Mouse (Mus musculus) layer of hippocampus, adult 2 months (tissue): Measurements from ENCODE around the gene Sub1. TPM values are rescaled to one million over a fixed set of nuclear protein-coding genes. Genes with fewer than 3 reads are reported as not detected.

Source experiments
- DNase-seq, 2 experiments: peaks; one replicate each; pipeline ENCODE4 v3.0.0; 2022; ENCODE audit warnings: low spot score in 2 of 2
- H3K27ac ChIP-seq: fragments of 200-600 bp; 2 replicates; pipeline ENCODE4 v1.8.1; 2022
- H3K4me3 ChIP-seq: fragments of 200-600 bp; 2 replicates; pipeline ENCODE4 v1.8.1; 2022; ENCODE audit warnings: mild to moderate bottlenecking
- CTCF ChIP-seq: fragments of 200-600 bp; conservative IDR thresholded peaks from 2 replicates; pipeline ENCODE4 v1.8.1; 2022; ENCODE audit warnings: antibody characterized with exemption, mild to moderate bottlenecking, moderate library complexity
- total RNA-seq, 2 experiments: library from RNA; stranded (reverse); gene quantifications; 2 replicates each; pipeline ENCODE4 v1.2.3; 2021

Sub1 gene
- total RNA-seq, 2 experiments from 2014 or later, result 303 to 321 TPM

DNA sequence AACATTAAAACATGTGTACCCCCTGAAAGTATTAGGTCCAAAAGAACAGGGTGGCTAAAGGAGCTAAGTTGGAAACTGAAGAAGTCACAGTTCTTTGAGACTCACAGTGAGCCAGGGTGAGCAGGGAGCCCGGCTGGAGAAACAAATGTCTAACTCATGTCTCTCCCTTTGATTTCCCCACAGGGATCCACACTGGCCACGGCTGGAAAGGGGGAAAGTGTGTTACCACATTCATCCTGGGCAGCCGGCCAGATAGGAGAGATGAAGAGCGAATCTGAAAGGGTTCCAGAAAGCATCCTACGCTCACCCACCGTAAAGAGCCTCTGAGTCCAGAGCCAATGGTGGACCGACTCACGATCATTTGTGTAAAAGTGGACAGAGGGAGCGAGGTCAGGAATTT, 20.9 kb downstream of the Sub1 start:
- DNase-seq, result no peak
- H3K4me3 ChIP-seq, result no peak overlapping the region
- no peak overlapping the region for H3K27ac ChIP-seq
- TF ChIP-seq CTCF, result no peak

GRCm38 (mm10) chr15:11971854-11972420, 24.8 kb downstream of the Sub1 start:
- H3K4me3 ChIP-seq, result no peak overlapping the region
- H3K27ac ChIP-seq, result no peak overlapping the region
- TF ChIP-seq CTCF, result peak; percentile 91
- DNase-seq, result peak; percentile 68 to 87

GRCm38 (mm10) chr15:11970621-11971020, 26.2 kb downstream of the Sub1 start:
- no peak for TF ChIP-seq CTCF
- no peak for DNase-seq
- H3K4me3 ChIP-seq, result no peak overlapping the region
- H3K27ac ChIP-seq, result no peak overlapping the region

DNA sequence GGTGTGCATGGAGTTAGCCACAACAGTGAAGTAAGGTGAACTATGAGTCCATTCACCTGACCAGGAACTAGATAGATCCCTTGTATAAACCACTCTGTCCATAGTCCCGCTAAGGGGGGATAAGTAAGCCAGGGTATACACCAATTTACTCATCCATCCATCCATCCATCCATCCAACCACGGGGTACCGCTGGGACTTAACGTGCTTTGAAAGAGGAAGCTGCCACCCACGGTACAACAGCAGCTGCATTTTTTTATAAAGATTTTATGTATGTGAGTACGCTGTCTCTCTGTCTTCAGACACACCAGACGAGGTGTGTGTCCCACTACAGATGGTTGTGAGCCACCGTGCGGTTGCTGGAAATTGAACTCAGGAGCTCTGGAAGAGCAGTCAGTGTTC, 27.9 kb downstream of the Sub1 start:
- DNase-seq, result no peak
- Histone ChIP-seq H3K27ac (no peak overlapping the region), H3K4me3 (no peak overlapping the region)
- TF ChIP-seq CTCF, result no peak

GRCm38 (mm10) chr15:11966367-11966766, 30.4 kb downstream of the Sub1 start:
- peak; percentile 92 for TF ChIP-seq CTCF
- H3K27ac ChIP-seq, result no peak overlapping the region
- H3K4me3 ChIP-seq, result no peak overlapping the region
- DNase-seq, result peak in 1 of 2 experiments; percentile 73

DNA sequence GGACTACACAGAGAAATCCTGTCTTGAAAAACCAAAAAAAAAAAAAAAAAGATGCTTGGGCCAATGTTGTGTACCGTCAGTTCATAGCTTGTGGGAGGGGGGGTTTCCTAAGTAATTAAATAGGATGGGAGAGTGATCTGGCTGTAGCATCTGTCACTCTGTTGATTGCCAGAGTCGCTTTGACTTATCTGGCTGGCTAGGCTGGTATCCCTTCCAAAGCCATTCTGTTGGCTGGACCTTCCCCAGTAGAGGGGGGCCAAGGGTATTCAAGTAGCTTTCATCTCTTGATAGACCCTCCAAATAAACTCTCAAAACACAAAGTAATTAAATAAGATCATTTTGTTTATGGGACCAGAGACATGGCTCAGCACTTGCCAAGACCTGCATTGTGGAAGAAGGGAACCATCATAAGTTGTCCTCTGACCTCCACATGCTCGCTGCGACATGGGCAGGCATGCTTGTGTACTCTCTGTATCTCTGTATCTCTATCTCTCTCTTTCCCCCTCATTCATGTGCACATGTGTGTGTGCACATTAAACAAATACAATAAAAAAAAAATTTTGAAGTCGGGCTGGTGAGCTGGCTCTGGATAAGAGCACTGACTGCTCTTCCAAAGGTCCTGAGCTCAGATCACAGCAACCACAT, 31.5 kb downstream of the Sub1 start:
- Histone ChIP-seq H3K4me3 (no peak overlapping the region), H3K27ac (no peak overlapping the region)
- no peak for TF ChIP-seq CTCF
- no peak for DNase-seq

GRCm38 (mm10) chr15:11963791-11964525, 32.8 kb downstream of the Sub1 start:
- Histone ChIP-seq H3K4me3 (no peak overlapping the region), H3K27ac (no peak overlapping the region)
- no peak for DNase-seq
- no peak for TF ChIP-seq CTCF

GRCm38 (mm10) chr15:11959716-11960115, 37.1 kb downstream of the Sub1 start:
- Histone ChIP-seq H3K27ac (no peak overlapping the region), H3K4me3 (no peak overlapping the region)
- DNase-seq, result no peak
- TF ChIP-seq CTCF, result no peak

DNA sequence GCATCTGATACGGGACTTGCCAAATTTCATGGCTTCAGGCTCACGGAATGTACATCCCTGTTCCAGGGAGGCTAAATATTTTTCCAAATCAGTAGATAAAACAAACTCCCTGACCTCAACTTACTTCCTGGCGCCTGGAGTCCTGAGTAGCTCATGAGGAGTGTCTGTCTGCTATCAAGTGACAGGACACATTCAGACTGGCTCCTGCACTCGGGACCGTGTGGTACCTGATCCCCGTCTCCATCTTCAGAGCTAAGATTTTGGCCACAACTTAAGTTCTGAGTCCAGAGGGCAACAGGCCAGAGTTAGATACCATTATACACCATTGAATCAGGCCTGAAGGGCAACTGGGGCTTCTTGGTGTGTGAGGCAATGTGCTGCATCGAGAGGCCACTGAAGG, 40.7 kb downstream of the Sub1 start:
- Histone ChIP-seq H3K4me3 (no peak overlapping the region), H3K27ac (no peak overlapping the region)
- no peak for DNase-seq
- TF ChIP-seq CTCF, result no peak

- Histone ChIP-seq H3K27ac (no peak overlapping the region), H3K4me3 (no peak overlapping the region)
- no peak for TF ChIP-seq CTCF
- DNase-seq, result no peak
These were observed 42.6 kb downstream of the Sub1 start for GRCm38 (mm10) chr15:11954190-11954589.

DNA sequence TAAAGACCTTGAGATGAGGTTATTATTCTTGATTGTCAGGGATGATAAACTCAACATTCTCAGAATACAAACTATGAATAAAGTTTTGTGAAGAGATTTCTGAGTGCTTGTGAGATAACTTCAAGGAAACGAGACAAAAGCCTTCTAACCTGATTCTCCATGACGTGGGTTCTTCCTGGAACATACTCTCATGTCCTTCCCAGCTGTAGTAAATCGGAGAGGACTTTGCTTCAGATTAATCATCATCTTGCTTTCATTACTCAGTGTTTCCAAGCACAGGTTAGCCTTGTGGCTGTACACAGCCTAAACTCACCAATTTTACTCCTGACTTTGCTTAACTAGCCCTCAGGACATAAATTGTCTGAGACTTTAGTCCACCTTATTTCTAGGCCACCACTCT, 44.6 kb downstream of the Sub1 start:
- no peak for TF ChIP-seq CTCF
- DNase-seq, result no peak
- H3K27ac ChIP-seq, result no peak overlapping the region
- no peak overlapping the region for H3K4me3 ChIP-seq

DNA sequence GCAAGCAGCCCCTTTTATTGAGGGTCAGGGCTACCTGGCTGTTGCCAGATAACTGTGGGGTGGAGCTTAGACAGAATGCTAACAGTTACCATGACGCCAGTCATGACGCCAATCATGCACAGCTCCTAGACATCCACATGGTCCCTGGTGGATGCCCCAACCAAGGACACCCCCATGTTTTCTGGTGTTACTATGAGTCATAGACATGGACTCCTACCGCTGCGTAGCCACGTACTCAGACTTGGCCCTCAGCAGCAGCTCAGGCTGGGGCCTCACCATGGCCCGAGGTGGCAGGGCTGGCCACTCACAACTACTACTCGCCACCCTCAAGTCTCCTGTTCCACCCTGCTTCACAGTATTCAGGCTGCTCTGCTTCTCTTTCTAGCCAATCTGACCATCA, 45.6 kb downstream of the Sub1 start:
- H3K4me3 ChIP-seq, result no peak overlapping the region

DNA sequence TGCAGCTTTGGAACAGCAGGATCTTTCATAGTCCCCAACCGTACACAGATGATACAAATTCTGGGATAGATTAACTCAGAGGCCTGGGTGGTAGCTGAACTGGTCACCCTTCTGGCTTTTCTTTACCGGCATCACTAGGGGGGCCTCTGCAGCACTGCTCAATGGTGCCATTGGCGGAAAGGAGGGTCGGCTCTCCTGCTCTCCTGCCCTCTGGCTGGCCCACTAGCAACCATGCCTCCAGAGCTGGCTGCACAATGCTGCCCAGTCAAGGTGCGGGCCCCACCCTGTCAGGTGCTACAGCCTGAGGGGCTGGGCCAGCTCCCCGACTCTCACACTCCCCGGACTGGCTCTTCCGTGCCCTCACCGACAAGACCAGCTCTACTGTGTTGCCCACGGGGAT, 46.6 kb downstream of the Sub1 start:
- TF ChIP-seq CTCF, result no peak
- Histone ChIP-seq H3K4me3 (no peak overlapping the region), H3K27ac (no peak overlapping the region)
- DNase-seq, result no peak

More for the DNA sequence above, 45.6 kb downstream of the Sub1 start:
- TF ChIP-seq CTCF, result no peak
- no peak for DNase-seq
- H3K27ac ChIP-seq, result no peak overlapping the region

GRCm38 (mm10) chr15:11949490-11949889, 47.3 kb downstream of the Sub1 start:
- no peak for TF ChIP-seq CTCF
- DNase-seq, result no peak
- Histone ChIP-seq H3K4me3 (no peak overlapping the region), H3K27ac (no peak overlapping the region)
